Mouse (Mus musculus): ENCODE data around the gene S100pbp.

- TF ChIP-seq CTCF (IDR thresholded peaks at IDR 0.05; ENCODE audit: low read depth) = no peak
- no peak for TF ChIP-seq EP300 (optimal IDR thresholded peaks at IDR 0.05)
These were observed 60.8 kb downstream of the S100pbp start for GRCm38 (mm10) chr4:129128582-129129338.
